Mouse (Mus musculus) heart, embryonic 14.5 days (tissue): ENCODE measurements around the gene Sec14l2. TPM values are rescaled to one million over a fixed set of nuclear protein-coding genes. Genes with fewer than 3 reads are reported as not detected.
"Not testable (repeated sequence)": the region's sequence is repeated elsewhere in the genome, so short reads cannot be mapped to it uniquely, and the experiment has no call there.

Experiments
- ATAC-seq: fragments of 200-750 bp; cut with Nextera tagmentation; 2 replicates; pipeline ENCODE4 v1.8.0; 2017; ENCODE audit warnings: low read depth, moderate TSS enrichment; ENCODE audit not compliant: insufficient number of reproducible peaks, insufficient read depth, low FRiP score
- H3K27ac ChIP-seq, 2 experiments: fragments of 200-500 bp in 1 of 2; fragments of 300-500 bp in 1 of 2; sonication (generic) in 1 of 2; replicated peaks in 1 of 2; 2 replicates each; pipeline ENCODE4 v1.5.1; 2012 to 2014; ENCODE audit warnings: low read depth in 2 of 2, low read length in 2 of 2, control low read depth in 1 of 2, mild to moderate bottlenecking in 1 of 2, mixed read lengths in 1 of 2; ENCODE audit not compliant: control insufficient read depth in 1 of 2, insufficient read depth in 1 of 2
- H3K27me3 ChIP-seq: fragments of 300-500 bp; sonication (generic); 2 replicates; pipeline ENCODE4 v1.6.1; 2014; ENCODE audit warnings: mild to moderate bottlenecking, low read length, control low read depth; ENCODE audit not compliant: control insufficient read depth, insufficient read depth
- H3K36me3 ChIP-seq: fragments of 300-500 bp; sonication (generic); 2 replicates; pipeline ENCODE4 v1.6.1; 2014; ENCODE audit warnings: mild to moderate bottlenecking, control low read depth, low read length, mixed read lengths; ENCODE audit not compliant: control insufficient read depth, insufficient read depth
- H3K4me1 ChIP-seq, 2 experiments: fragments of 200-500 bp in 1 of 2; fragments of 300-500 bp in 1 of 2; sonication (generic) in 1 of 2; 2 replicates each; pipeline ENCODE4 v1.6.1; 2012 to 2014; ENCODE audit warnings: low read length in 2 of 2, control low read depth in 1 of 2, mixed read lengths in 1 of 2; ENCODE audit not compliant: control insufficient read depth in 2 of 2, insufficient read depth in 2 of 2
- H3K4me2 ChIP-seq: fragments of 300-500 bp; sonication (generic); 2 replicates; pipeline ENCODE4 v1.6.1; 2014; ENCODE audit warnings: mild to moderate bottlenecking, low read length
- H3K4me3 ChIP-seq, 2 experiments: fragments of 200-500 bp in 1 of 2; fragments of 300-500 bp in 1 of 2; sonication (generic) in 1 of 2; 2 replicates each; pipeline ENCODE4 v1.5.1; 2012 to 2014; ENCODE audit warnings: low read length in 2 of 2, mild to moderate bottlenecking in 2 of 2, control low read depth in 1 of 2, low read depth in 1 of 2, moderate library complexity in 1 of 2; ENCODE audit not compliant: control insufficient read depth in 1 of 2, insufficient read depth in 1 of 2
- H3K9ac ChIP-seq: fragments of 300-500 bp; sonication (generic); 2 replicates; pipeline ENCODE4 v1.6.1; 2014; ENCODE audit warnings: mild to moderate bottlenecking, low read length
- H3K9me3 ChIP-seq: fragments of 300-500 bp; sonication (generic); 2 replicates; pipeline ENCODE4 v1.6.1; 2016; ENCODE audit warnings: low read length, control low read depth; ENCODE audit not compliant: control insufficient read depth
- WGBS: fragments of 180-500 bp; shearing (Covaris S2); extraction: QIAGEN DNeasy Blood & Tissue Kit; methylation state at CpG from one replicate; pipeline ENCODE4 v1.1.7; 2014; 5-methylcytosine and 5-hydroxymethylcytosine counted together
- polyA plus RNA-seq: library from polyadenylated mRNA; unstranded; fragments of >200 nt; fragmentation: Nextera tagmentation; extraction: Ambion mirVana; gene quantifications from 2 replicates; pipeline ENCODE4 v1.2.1, GENCODE M21; 2014

Gene Sec14l2
- polyA plus RNA-seq, 1 experiment from 2014 or later: 0.58 TPM

DNA sequence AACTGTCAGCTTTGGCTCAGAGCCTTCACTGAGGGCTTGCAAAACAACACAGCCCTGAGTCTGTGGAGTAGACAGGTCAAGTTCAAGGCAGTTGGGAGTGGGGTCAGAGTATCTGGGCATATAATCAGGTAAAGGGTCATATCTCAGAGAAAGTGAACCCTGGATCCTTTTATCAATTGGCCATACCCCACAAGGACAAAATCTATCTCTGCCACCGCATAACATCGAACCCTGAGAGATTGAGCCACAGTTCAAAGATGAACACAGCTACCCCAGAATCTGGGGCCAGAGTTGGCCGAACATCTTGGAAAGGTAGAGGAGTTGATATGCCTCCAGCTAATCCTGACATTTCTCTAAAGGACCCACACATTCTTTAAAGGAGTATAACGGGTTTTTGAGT, 11.2 kb downstream of the Sec14l2 start:
- Histone ChIP-seq H3K27me3 (peaks cover 5% of the 10 kb centered on the region; the same call in 1 of the 2 replicates), H3K36me3 (no peaks in the 10 kb centered on the region), H3K9me3 (no peaks in the 10 kb centered on the region), H3K4me3 (no peak overlapping the region), H3K4me2 (no peak overlapping the region), H3K27ac (no peak overlapping the region), H3K9ac (no peak overlapping the region), H3K4me1 (peaks cover 3 to 5% of the 10 kb centered on the region in 2 experiments; a peak in 2 of 4 replicates)
- 74% methylated on average over 4 of the region's 4 CpGs for WGBS
- no peak for ATAC-seq

DNA sequence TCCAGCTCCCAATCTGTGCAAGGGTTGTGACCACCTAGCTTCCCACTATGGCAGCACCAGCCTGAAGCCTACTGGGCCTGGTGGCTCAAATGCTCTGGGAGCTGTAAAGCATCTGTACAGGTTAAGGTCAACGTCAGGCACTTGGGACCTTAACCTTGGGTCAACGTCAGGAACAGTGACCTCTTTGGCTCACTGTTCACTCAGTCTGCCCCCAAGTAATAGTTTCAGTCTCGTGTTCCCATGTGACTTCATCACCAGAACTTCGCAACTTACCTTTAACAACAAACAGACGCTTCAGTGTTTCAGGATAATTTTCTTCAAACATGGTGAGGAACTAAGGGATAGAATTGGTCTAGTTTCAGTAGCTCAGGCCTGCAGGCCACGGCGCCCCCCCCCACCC, 14.5 kb downstream of the Sec14l2 start:
- Histone ChIP-seq H3K27me3 (no peaks in the 10 kb centered on the region), H3K4me1 (no peaks in the 10 kb centered on the region), H3K9ac (no peak overlapping the region), H3K27ac (no peak overlapping the region), H3K9me3 (no peaks in the 10 kb centered on the region), H3K36me3 (no peaks in the 10 kb centered on the region), H3K4me3 (no peak overlapping the region), H3K4me2 (no peak overlapping the region)
- WGBS: 85% methylated on average over 7 of the region's 7 CpGs
- ATAC-seq: no peak

DNA sequence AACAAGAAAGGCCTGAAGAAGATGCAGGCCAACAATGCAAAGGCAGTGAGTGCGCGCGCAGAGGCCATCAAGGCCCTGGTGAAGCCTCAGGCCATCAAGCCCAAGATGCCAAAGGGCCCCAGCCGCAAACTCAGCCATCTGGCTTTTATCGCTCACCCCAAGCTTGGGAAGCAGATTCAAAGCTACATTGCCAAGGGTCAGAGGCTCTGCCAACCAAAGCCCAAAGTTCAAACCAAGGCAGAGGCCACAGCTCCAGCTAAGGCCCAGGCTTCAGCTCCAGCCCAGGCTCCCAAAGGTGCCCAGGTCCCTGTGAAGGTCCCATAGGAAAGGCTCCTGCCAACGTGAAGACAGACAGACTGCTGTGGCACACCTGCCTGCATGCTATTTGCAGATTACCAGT, 15.3 kb downstream of the Sec14l2 start:
- not testable (repeated sequence) for H3K9me3 ChIP-seq, H3K4me1 ChIP-seq, H3K4me3 ChIP-seq, ATAC-seq, H3K9ac ChIP-seq, H3K27me3 ChIP-seq, H3K27ac ChIP-seq, H3K4me2 ChIP-seq, H3K36me3 ChIP-seq
- 84% methylated on average over 6 of the region's 6 CpGs for WGBS

DNA sequence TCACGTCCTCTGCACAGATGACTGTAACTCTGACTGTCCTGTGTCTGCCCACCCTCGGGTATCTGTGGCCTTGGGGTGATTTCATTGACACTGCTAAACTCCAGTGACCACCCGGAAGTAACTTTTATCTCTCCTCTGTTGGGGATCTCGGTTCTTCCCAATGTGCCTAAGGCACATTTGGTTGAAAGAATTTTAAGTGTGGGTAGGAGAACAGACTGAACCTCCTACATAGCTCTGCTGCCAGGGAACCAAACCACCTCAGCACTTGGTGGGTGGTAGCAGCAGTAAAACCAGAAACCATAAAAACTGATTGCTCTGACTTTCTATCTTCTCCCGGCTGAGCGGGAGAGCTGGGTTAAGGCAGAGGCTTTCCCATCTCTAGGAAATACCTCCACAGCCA, 17.8 kb downstream of the Sec14l2 start:
- WGBS: 70% methylated on average over 6 of the region's 6 CpGs

DNA sequence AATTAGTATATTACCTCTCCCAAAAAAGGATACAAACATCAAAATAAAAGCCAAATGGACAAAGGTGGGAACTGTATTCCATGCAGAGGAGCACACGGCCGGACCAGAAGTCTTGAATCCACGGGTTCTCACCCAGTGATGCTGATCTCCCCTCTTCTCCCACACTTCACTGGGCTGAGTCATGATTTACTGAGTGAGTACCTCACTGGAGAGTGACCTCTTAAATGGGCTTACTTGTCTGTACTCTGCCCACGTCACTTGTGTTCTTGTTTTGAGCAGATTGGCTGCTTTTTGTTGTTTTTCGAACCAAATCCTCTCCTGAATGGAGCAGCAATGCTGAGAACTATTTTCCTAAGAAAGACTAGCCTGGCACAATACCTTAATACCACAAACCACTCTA, 18.2 kb downstream of the Sec14l2 start:
- Histone ChIP-seq H3K9me3 (no peaks in the 10 kb centered on the region), H3K4me1 (no peaks in the 10 kb centered on the region), H3K27me3 (no peaks in the 10 kb centered on the region), H3K4me3 (no peak overlapping the region), H3K36me3 (no peaks in the 10 kb centered on the region), H3K9ac (no peak overlapping the region), H3K27ac (no peak overlapping the region), H3K4me2 (no peak overlapping the region)
- no peak for ATAC-seq
- 89% methylated on average over 5 of the region's 5 CpGs for WGBS

More for the DNA sequence above, 17.8 kb downstream of the Sec14l2 start:
- no peak for ATAC-seq
- Histone ChIP-seq H3K4me2 (no peak overlapping the region), H3K9ac (no peak overlapping the region), H3K27me3 (no peaks in the 10 kb centered on the region), H3K4me1 (no peaks in the 10 kb centered on the region), H3K36me3 (no peaks in the 10 kb centered on the region), H3K4me3 (no peak overlapping the region), H3K9me3 (no peaks in the 10 kb centered on the region), H3K27ac (no peak overlapping the region)

DNA sequence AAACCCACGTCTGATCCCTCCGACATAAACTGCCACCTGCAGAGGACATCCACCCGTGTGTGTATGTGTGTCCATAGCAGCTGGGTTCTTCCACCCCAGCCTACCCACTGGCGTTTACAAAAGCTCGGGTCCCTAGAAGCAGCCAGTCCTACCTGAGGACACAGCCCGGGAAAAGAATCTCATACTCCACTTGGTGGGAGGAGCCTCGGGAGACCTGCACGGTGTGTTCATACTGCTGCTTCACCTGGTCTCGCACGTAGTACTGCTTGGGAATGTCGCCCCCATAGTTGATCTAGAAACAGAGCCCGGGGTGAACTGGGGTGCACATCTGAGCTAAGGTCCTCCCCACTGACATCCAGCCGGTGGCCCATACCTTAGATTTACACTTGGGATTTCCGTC, 19.7 kb downstream of the Sec14l2 start:
- Histone ChIP-seq H3K36me3 (no peaks in the 10 kb centered on the region), H3K9ac (no peak overlapping the region), H3K27ac (no peak overlapping the region), H3K4me2 (no peak overlapping the region), H3K4me3 (no peak overlapping the region), H3K9me3 (no peaks in the 10 kb centered on the region), H3K27me3 (no peaks in the 10 kb centered on the region), H3K4me1 (no peaks in the 10 kb centered on the region)
- WGBS: 79% methylated on average over 14 of the region's 14 CpGs
- ATAC-seq: no peak

DNA sequence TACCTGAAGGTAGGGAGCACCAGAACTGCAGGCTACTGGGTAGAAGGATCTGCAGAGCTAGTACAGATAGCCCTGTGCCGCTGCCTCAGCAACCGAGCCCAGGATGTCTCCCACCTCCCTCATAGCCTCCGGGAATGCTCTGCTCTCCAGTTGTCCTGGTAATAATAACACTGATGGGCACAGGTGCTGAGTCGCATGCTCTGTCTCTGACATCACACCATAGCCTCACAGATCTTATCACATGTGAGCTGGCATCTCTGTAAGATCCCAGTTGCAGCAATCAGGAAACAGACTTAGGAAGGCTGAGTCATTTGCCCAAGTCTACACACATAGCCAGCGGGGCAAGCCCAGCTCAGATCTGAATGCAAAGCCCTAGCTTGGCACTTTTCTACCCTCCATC, 21.4 kb downstream of the Sec14l2 start:
- Histone ChIP-seq H3K27me3 (no peaks in the 10 kb centered on the region), H3K4me3 (no peak overlapping the region), H3K9me3 (no peaks in the 10 kb centered on the region), H3K4me1 (peaks cover 4 to 5% of the 10 kb centered on the region in 2 experiments; a peak in 2 of 4 replicates), H3K9ac (no peak overlapping the region), H3K4me2 (no peak overlapping the region), H3K27ac (no peak overlapping the region), H3K36me3 (no peaks in the 10 kb centered on the region)
- ATAC-seq: no peak
- WGBS: 74% methylated on average over 5 of the region's 5 CpGs

DNA sequence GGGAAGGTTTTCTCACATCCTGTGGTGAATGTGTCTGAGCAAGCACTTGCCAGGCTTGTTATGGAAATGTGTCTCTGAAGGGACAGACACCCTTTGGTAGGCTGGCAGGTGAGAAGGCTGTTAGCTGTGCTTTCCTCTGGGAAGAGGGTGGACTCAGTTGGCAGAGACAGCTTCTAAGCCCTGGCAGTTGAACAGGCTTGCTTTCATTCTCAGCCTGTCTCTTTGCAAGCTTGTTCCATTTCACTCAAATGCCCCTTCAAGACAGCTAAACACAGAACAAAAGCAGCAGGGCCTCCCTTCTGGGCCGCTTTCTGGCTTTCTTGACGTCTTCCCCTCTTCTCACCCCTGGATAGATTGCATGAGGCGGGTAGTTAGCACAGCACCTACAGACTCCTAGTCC, 23.8 kb downstream of the Sec14l2 start:
- WGBS: 58% methylated on average over 3 of the region's 3 CpGs
- ATAC-seq: no peak

More for the DNA sequence above, 23.8 kb downstream of the Sec14l2 start:
- H3K27me3 ChIP-seq: no peaks in the 10 kb centered on the region
- H3K9me3 ChIP-seq: no peaks in the 10 kb centered on the region
- H3K36me3 ChIP-seq: no peaks in the 10 kb centered on the region
- H3K4me1 ChIP-seq: peaks cover 12 to 16% of the 10 kb centered on the region in 2 experiments
- no peak overlapping the region for H3K4me2 ChIP-seq
- H3K9ac ChIP-seq: no peak overlapping the region
- no peak overlapping the region for H3K27ac ChIP-seq
- H3K4me3 ChIP-seq: no peak overlapping the region
